Mouse (Mus musculus) neutrophil, adult 65 days (primary cell): ENCODE results near the gene Fam234a. TPM values are rescaled to one million over a fixed set of nuclear protein-coding genes. Genes with fewer than 3 reads are reported as not detected.

Experiments
- total RNA-seq: library from RNA; stranded (reverse); gene quantifications from 2 replicates; pipeline ENCODE4 v1.2.4, GENCODE M21; 2023

Gene Fam234a
- total RNA-seq: 69.0 and 79.0 TPM in 2 replicates

DNA sequence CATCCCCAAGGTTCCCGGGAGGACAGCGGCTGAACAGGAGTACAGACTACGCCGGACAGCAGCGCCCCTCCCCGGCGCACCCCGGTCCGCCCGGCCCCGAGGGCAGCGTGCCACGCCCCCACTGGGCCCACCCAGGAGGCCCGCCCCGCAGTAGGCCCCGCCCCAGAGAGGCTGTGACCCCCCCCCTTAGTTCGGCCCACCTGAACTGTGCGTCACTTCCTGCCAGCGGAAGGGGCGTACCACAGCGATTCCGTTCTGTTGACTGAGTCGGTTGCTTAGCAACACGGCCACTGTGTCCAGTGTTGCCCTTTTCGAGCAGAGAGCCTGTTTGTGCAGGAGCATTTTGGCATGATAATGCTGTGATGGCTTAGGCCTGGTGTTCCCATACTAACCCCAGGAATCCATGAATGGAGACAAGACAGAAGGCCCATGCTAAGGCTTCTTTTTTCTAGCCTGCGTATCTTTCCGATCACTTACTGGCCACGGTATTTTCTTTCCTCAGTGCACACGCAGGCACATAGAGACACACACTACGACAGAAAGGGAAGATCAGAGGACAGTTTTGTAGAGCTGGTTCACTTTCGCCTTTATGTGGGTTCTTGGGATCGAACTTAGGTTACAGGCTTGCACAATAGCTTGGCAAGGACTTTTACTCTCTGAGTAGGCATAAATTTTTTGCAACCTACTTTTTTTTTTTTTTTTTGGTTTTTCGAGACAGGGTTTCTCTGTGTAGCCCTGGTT lies at the start of gene Fam234a:
Gene Fam234a, minus strand, starts transcription at position 142 of the 741 bp plus-strand sequence.

DNA sequence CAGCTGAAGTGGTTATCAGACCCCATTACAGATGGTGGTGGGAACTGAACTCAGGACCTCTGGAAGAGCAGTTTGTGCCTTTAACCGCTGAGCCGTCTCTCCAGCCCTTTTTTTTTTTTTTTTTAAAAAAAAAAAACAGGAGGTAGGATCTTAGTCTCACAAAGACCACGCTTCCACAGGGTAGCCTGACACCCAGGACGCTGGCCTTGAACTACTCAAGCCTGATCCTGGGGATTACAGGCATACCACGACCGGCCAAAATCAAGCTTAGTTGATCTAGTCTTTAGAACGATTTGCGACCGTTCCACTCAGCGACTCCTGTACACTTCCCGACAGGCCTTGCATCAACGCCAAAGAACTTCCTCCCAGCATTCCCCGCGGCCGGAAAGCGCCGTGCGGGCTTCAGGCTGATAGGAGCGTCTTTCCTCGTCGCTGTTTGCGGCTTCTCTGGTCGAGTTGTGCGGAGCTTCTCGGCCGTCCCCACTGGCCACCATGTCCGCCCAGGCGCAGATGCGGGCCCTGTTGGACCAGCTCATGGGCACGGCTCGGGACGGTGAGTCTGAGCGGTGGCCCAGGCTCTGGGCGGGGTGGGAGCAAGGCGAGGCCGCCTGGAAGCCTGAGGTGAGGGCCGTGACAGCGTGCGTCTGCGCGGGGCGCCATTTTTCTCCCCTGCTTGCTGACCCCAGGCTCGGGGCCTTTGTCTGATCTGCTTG lies 8.7 kb upstream of the Fam234a start, which contains the start of gene Luc7l:
Gene Luc7l, plus strand, starts transcription at position 358 of the 713 bp plus-strand sequence.

DNA sequence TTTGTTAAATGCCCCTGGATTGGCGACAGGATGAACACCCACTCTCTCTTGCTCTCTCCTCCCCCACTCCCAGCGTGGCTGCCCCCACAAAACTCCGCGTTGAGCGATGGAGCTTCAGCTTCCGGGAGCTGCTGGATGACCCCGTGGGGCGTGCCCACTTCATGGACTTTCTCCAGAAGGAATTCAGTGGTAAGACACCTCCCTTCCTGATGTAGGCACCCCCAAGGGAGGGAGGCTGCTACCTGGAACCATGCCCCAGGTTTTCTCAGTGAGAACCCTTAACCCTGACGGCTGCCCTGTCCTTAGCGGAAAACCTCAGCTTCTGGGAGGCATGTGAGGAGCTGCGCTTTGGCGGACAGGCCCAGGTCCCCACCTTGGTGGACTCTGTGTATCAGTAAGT lies 36.4 kb downstream of the Fam234a start, which contains the start of gene Arhgdig:
Gene Arhgdig, minus strand, starts transcription at position 101 of the 400 bp plus-strand sequence.

DNA sequence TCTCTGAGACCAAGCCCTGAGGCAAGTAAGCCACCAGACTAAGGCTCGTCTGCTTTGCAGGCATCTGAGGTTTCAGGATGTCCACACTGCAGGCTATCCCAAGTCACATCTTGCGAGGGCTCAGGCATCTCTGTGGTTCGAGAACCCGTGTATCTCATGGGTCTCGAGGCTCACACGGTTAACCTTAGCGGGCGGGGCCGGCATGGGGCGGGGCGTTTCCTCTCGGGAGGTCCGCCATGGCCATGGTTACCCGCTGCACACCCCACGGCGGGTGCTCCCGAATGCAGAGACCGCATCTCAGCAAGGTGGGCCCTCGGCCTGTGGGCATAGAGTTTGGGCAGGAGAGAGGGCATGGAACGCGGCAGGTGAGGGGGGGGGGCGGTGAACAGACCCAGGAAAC lies 41.3 kb downstream of the Fam234a start, which contains the start of gene Rgs11:
Gene Rgs11, plus strand, starts transcription at position 215 of the 400 bp plus-strand sequence.

DNA sequence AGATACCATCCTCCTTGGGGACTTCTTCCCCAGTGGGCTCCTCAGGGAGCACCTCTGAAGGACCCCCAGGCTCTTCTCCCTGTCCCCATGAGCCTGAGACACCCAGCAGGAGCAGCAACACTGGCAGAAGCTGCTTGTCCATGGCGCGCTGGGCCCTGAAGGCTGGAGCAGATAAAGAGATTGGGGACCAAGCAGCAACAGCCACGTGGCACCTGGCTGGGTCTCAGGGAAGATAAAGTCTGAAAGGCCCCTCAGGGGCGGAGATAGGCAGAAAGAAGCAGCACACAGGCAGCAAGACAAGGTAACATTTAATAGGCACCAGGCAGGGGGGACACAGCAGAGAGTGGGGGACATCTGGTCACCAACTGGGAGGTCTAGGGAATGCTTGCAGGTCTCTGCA lies 45.1 kb downstream of the Fam234a start, which contains the start of gene Pdia2:
Gene Pdia2, minus strand, starts transcription at position 196 of the 400 bp plus-strand sequence.

Other genes with a start within 250 kb of the Fam234a start
- gene Rab11fip3, start 174.7 kb downstream of the Fam234a start, total RNA-seq: 0.75 and 1.3 TPM in 2 replicates
- 2.5 and 3.0 TPM in 2 replicates for gene Decr2, start 153.9 kb downstream of the Fam234a start, total RNA-seq
- gene Nme4, start 148.6 kb downstream of the Fam234a start, total RNA-seq: 0.69 and 1.1 TPM in 2 replicates
- gene Tmem8, start 130.9 kb downstream of the Fam234a start, total RNA-seq: 63.4 and 78.1 TPM in 2 replicates
- gene Mrpl28, start 120.7 kb downstream of the Fam234a start, total RNA-seq: 25.2 and 27.1 TPM in 2 replicates
- gene Axin1, start 105.6 kb downstream of the Fam234a start, total RNA-seq: 33.5 and 42.1 TPM in 2 replicates
- gene Pdia2, start 45.2 kb downstream of the Fam234a start, total RNA-seq: 0.68 TPM in 1 of 2 replicates, not detected in the other
- 0.32 and 0.35 TPM in 2 replicates for gene Rgs11, start 41.3 kb downstream of the Fam234a start, total RNA-seq
- gene Arhgdig, start 36.5 kb downstream of the Fam234a start, total RNA-seq: not detected in 2 replicates
- gene Luc7l, start 8.7 kb upstream of the Fam234a start, total RNA-seq: 39.7 and 54.8 TPM in 2 replicates
- gene Neurl1b, start 170.6 kb upstream of the Fam234a start, total RNA-seq: 7.8 and 9.3 TPM in 2 replicates